ENCODE assay signal across 14 mouse cellular contexts in genomic region chr4:88496321-88497018, GRCm38 (mm10). TPM values are rescaled to one million over a fixed set of nuclear protein-coding genes. Genes with fewer than 3 reads are reported as not detected.
DNase-seq lines count a peak whose midpoint lies in the region.
"Had no signal": no experiment of that assay in that cellular context is flagged by ENCODE, and none has a peak within 500 bp of the region (broad histone marks: within the 10 kb centered on the region; RNA-seq: fewer than 3 reads in every experiment).

No protein-coding gene starts in this region.

- intact Hi-C loops in left cerebral cortex, postnatal 14 days (cut with DNase I), result no loop called here

- peak; percentile 17 to 54 for DNase-seq in adrenal gland, adult (ENCODE audit: inconsistent age in 2 of 2, low spot score in 1 of 2)
- DNase-seq in adrenal gland, postnatal 4 days (ENCODE audit: low spot score in 2 of 2), result no peak
- peak; percentile 47 for DNase-seq in urinary bladder, postnatal 14 days (ENCODE audit: low spot score)
- no peak for DNase-seq in urinary bladder, adult 18-20 months (ENCODE audit: low spot score in 2 of 2)
- peak; percentile 60 to 61 for DNase-seq in kidney, postnatal 36 days
- DNase-seq in left cerebral cortex, postnatal 14 days (ENCODE audit: low spot score in 2 of 2), result no peak
- no peak for DNase-seq in B cell, adult 2 months
- no peak for DNase-seq in cerebellum, adult 8-10 months
- DNase-seq: spleen, adult 18-20 months had no signal

RNA-seq across cellular contexts. Expression of gene Ifnb1, which starts 26.1 kb away (rescaled TPM):
- total RNA-seq in adrenal gland, postnatal 4 days (2021), result not detected
- not detected for total RNA-seq in left cerebral cortex, postnatal 14 days (2021)
- total RNA-seq: adrenal gland, postnatal 36 days; ES-E14; gastrocnemius, postnatal 36 days; left cerebral cortex, adult 2 months; midbrain, postnatal 0 days had no signal

RNA-seq across cellular contexts. Expression of gene Hacd4, which starts 57.7 kb away (rescaled TPM):
- total RNA-seq in adrenal gland, postnatal 4 days (2021), result 1 to 10 TPM; 6.5 to 8.4 TPM
- 1 to 10 TPM; 2.2 to 2.3 TPM for total RNA-seq in left cerebral cortex, postnatal 14 days (2021)

Comparison
In these comparisons a context has a peak if more than half of its experiments do, and no peak if none do; other contexts are left out.
1. DNase-seq: peak in adrenal gland, adult (2 of 2), urinary bladder, postnatal 14 days (single experiment) and kidney, postnatal 36 days (2 of 2); none in adrenal gland, postnatal 4 days (0 of 2), urinary bladder, adult 18-20 months (0 of 2), left cerebral cortex, postnatal 14 days (0 of 2), B cell, adult 2 months (0 of 2) and cerebellum, adult 8-10 months (single experiment).